Mouse (Mus musculus): ENCODE results near the gene Zfp688.
A peak's percentile ranks its signal among the peaks of the same experiment; 100 is the strongest.
"Not testable (repeated sequence)": the region's sequence is repeated elsewhere in the genome, so short reads cannot be mapped to it uniquely, and the experiment has no call there.

Gene Zfp688

DNA sequence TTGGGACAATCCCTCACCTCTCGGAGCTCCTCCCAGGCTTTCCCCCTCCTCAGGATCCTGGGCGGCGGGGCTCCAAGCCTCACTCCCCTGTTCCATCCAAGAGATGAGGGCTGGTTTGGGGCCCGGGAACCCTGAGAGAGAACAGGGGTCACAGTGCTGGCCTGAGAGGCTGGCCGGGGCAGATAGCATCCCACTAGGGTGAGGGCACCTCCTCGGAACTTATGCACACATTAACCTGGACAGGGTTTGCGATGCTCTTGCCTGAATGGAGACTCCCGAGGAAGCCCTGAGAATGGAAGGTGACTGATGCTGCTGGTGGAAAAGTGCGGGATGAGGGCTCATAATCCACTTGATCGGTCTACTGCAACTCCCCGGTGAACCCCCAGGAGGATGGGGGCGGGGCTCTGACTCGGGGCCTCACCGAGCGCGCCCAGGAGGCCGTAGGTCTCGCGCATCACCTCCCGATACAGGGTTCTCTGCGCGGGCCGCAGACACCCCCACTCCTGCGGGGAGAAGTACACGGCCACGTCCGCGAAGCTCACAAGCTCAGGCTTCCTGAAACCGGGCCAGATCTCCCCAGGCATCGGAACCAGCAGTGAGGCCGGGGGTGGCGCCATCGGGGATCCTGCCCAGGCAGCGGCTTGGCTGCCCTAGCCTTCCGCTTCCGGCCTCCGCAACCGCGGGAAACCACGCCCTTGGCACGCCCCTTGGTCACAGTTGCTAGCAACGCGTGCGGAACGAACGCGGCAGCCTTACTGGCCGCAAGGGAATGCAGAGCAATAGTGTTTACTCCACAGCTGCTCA lies at the start of gene Zfp688:
Gene Zfp688 (minus strand): TSS at position 681 of the 804 bp plus-strand sequence.
- DNase-seq (ENCODE audit: low spot score) = peak; percentile 84

GRCm38 (mm10) chr7:127471646-127472010 lies 49.8 kb upstream of the Zfp688 start:
- no peak for DNase-seq (ENCODE audit: low spot score)

DNA sequence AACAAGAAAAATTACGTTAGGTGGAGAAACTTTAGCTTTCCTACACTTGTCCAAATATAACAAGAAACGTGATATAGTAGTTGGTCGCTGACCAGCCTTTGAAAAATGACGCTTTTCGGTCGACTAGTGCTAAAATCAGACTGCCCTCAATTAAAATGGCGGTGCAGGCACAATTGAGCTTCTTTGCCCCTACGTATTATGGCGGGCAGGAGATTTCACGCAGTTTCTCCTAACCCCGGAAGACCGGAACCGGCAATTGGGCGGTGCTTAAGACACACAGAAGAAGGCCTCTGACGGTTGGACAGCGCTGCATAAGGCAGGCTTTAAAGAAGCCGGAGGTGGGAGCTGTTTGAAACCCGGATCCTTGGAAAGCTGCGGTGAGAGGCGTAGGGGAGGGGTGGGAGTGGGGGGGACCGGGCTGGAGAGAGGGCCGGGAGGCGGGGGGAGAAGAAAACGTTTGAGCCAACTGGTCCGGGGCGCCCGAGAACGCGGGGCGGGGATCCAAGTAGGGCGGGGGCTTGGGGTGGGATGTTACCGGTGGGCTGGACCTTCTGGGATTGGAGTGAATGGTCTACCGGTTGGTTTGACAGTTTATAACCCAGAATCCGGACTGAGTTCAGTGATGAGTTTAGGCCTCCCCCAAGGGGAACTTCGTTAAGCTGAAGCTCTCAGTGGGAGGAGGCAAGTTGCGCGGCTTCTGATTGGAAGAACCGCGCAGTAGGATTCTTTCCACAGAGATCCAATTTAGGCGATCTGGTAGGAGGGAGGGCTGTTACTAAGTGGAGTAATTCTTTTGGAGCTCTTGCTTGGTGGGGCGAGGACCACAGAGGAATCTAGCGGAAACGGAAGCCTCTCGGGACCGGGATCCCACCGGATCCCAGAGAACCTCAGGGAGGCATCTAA lies 49.1 kb upstream of the Zfp688 start:
- peak; percentile 96 for DNase-seq (ENCODE audit: low spot score)

GRCm38 (mm10) chr7:127470011-127470715 lies 48.3 kb upstream of the Zfp688 start:
- DNase-seq (ENCODE audit: low spot score) = peak; percentile 57

DNA sequence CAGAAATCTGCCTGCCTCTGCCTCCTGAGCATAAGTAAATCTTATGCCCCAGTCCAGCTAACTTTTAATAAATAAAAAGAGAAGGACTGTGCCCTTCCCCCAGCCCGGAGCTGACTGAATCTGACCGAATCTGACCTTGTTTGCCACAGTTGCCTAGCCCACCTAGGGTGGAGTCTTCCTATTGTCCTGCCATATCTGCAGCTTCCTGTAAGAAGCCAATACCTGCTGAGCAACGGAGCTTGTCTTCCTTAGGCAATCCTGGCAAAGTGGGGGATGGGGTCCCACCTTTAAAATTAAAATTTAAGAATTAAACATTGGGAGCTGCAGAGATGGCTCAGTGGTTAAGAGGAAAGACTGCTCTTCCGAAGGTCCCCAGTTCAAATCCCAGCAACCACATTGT lies 44.7 kb upstream of the Zfp688 start:
- DNase-seq (ENCODE audit: low spot score) = no peak

DNA sequence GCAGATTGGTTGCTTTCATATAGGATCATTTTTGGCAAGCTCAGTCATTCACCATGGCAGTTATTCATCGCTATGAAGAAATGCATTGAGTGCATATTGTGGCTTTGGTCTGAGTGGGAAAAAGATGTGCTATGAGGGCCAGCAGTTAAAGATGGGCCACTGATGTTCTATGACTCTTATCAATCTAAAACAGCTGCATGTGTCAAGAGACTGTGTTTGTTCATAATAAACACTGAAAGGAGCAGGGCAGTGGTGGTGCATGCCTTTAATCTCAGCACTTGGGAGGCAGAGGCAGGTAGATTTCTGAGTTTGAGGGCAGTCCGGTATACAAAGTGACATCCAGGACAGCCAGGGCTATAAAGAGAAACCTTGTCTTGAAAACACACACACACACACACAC lies 43.8 kb upstream of the Zfp688 start:
- not testable (repeated sequence) for DNase-seq (ENCODE audit: low spot score)

DNA sequence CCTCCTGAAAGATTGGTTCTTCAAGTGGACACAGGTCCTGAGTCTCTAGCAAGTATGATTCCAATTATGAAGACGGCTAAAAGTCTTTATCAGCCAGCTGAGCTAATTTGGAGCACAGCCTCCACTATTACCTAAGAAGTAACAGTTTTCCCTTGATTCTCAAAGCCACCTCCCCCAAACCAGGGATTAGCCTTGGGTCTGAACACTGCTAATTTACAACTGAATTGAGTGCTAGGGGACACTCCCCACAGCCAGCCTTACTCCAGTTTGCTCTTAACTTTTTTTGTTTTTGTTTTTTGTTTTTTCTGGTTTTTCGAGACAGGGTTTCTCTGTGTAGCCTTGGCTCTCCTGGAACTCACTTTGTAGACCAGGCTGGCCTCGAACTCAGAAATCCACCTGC lies 43.3 kb upstream of the Zfp688 start:
- no peak for DNase-seq (ENCODE audit: low spot score)

DNA sequence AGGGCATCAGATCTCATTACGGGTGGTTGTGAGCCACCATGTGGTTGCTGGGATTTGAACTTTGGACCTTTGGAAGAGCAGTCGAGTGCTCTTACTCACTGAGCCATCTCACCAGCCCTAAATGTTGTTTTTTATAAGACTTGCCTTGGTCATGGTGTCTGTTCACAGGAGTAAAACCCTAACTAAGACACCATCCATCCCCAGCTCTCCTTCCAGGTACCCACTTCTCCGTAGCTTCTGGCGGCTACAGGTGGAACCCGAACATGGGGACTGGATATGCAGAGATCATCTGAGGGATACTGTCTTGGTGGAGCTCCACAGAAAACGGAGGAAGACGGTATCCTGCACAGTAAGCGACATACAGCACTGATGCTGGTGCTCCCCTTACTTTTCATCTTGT lies 37.4 kb upstream of the Zfp688 start, which contains the start of gene Prr14:
Gene Prr14 (plus strand): TSS at position 301 of the 400 bp plus-strand sequence.
- not testable (repeated sequence) for DNase-seq (ENCODE audit: low spot score)

DNA sequence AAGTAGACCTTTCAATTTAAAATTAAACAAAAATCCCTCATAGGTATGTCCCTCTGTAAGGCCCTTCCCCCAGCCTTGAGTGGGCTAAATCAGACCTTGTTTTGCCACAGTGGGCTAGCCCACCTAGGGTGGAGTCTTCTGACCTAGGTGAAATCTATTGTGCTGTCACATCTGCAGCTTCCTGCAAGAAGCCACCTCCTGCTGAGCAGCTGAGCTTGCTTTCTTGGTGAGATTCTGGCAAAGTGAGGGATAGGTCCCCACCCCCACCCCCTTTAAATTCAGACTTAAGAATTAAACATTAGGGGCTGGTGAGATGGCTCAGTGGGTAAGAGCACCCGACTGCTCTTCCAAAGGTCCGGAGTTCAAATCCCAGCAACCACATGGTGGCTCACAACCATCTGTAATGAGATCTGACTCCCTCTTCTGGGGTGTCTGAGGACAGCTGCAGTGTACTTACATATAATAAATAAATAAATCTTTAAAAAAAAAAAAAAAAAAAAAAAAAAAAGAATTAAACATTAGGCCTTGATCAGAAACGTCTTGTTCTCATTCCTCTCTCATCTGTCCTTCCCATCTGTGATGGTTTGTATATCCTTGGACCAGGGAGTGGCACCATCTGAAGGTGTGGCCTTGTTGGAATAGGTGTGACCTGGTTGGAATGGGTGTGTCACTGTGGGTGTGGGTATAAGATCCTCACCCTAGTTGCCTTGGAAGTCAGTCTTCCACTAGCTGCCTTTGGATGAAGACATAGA lies 36.7 kb upstream of the Zfp688 start:
- DNase-seq (ENCODE audit: low spot score) = not testable (repeated sequence)

DNA sequence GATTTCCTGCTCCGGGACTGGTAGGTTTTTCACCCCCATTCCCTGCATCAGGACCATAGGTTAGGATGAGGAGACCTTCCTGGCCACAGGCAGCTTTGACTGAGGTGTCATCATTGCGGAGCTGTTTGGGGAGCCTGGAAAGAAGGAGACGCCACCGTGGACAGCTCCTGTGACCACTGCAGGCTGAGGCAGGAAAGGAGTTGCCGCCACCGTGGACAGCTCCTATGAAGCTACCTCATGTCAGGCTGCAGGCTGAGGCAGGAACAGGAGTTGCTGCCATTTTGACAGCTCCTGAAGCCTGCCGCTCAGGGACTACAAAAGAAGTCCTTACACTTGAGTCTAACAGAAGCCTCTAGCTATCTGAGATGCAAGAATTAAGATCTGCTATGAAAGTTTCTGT lies 33.0 kb upstream of the Zfp688 start:
- DNase-seq (ENCODE audit: low spot score) = no peak

GRCm38 (mm10) chr7:127453056-127453455 lies 31.2 kb upstream of the Zfp688 start:
- no peak for DNase-seq (ENCODE audit: low spot score)

- DNase-seq (ENCODE audit: low spot score) = no peak
These were observed 28.1 kb upstream of the Zfp688 start for GRCm38 (mm10) chr7:127449966-127450365.

GRCm38 (mm10) chr7:127448521-127449300 lies 26.8 kb upstream of the Zfp688 start, which contains the start of gene Zfp689:
Zfp689 (minus strand) TSS chr7:127449158.
- peak; percentile 96 for DNase-seq (ENCODE audit: low spot score)

DNA sequence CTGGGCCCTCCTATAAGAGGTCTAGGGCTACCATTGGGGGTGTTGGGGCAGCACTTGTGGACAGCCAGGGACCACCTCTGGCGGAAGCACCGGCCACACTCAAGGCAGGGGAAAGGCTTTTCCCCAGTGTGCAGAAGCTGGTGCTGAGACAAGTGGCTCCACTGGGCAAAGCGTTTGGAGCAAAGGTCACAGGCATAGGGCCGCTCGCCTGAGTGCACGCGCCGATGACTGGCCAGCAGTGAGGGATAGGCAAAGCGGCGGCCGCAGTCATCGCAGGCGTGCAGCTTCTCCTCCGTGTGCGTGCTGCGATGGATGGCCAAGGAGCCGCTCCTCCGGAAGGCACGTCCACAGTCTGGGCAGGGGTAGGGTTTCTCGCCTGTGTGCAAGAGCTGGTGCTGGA lies 22.1 kb upstream of the Zfp688 start:
- no peak for DNase-seq (ENCODE audit: low spot score)

DNA sequence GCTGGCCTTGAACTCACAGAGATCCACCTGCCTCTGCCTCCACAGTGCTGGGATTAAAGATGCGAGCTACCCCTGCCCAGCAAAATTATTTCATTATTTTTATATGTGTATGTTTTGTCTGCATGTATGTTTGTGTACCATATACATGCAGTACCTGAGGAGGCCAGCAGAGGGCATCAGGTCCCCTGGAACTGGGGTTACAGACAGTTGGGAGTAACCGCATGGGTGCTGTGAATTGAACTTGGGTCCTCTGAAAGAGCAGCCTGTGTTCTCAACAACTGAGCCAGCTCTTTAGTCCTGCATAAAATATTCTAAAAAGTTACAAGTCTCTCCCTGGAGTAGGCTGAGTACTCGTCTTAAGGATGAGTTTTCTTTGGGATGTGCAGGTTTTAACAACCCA lies 15.9 kb upstream of the Zfp688 start:
- DNase-seq (ENCODE audit: low spot score) = no peak

GRCm38 (mm10) chr7:127435206-127435605 lies 13.3 kb upstream of the Zfp688 start:
- no peak for DNase-seq (ENCODE audit: low spot score)

DNA sequence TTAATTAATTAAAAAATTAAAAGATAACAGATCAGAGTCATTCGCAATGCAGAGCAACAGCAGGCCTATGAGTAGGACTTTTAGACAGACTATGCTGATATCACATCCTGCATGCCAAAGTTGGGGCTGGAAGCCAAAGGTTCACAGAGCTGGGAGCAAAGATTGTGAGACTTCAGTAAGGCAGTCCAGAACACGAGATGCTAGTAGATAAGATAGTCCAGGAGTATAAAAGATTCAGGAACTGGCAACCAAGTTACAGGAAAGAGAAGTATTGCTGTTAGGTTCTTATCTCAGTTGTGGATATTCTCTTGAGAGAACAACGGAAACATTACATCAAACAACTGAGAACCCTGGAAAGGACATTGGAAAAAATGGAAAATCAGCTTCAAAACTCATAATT lies 4.5 kb upstream of the Zfp688 start:
- no peak for DNase-seq (ENCODE audit: low spot score)

DNA sequence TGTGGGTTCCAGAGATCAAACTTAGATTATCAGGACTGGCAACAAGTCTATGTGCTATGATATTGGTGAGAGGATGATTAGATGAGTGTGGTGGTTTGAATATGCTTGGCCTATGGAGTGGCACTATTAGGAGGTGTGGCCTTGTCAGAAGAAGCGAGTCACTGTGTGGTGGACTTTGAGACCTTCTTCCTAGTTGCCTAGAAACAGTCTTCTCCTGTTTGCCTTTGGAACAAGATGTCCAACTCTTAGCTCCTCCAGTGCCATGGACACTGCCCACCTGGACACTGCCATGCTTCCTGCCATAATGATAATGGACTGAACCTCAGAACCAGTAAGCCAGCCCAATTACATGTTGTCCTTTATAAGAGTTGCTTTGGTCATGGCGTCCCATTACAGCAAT lies 4.0 kb upstream of the Zfp688 start:
- DNase-seq (ENCODE audit: low spot score) = no peak

GRCm38 (mm10) chr7:127425291-127425690 lies 3.4 kb upstream of the Zfp688 start:
- DNase-seq (ENCODE audit: low spot score) = no peak

- no peak for DNase-seq (ENCODE audit: low spot score)
These were observed 379 bp upstream of the Zfp688 start for GRCm38 (mm10) chr7:127422247-127422646.

GRCm38 (mm10) chr7:127411418-127411817 lies 10.4 kb downstream of the Zfp688 start:
- no peak for DNase-seq (ENCODE audit: low spot score)
